Mouse (Mus musculus): ENCODE results near the gene Prrc2c. TPM values are rescaled to one million over a fixed set of nuclear protein-coding genes. Genes with fewer than 3 reads are reported as not detected.
"Not testable (repeated sequence)": the region's sequence is repeated elsewhere in the genome, so short reads cannot be mapped to it uniquely, and the experiment has no call there.

The Prrc2c gene
- polyA plus RNA-seq, 1 experiment from 2014 or later: 117 TPM

GRCm38 (mm10) chr1:162628326-162628725 lies 112.0 kb downstream of the Prrc2c start:
- not testable (repeated sequence) for H3K9me3 ChIP-seq (ENCODE audit: control insufficient read depth, low read length); H3K4me3 ChIP-seq (ENCODE audit: low read length); H3K36me3 ChIP-seq (ENCODE audit: control insufficient read depth, insufficient read depth, low read length); H3K9ac ChIP-seq (ENCODE audit: low read depth, low read length); ATAC-seq; H3K27ac ChIP-seq (ENCODE audit: low read depth, low read length); H3K4me1 ChIP-seq (ENCODE audit: control insufficient read depth, insufficient read depth, low read depth, low read length); H3K4me2 ChIP-seq (ENCODE audit: low read length); H3K27me3 ChIP-seq (replicated peaks; ENCODE audit: control insufficient read depth, insufficient read depth, low read length)
- 96% methylated on average over 15 of the region's 15 CpGs for WGBS

GRCm38 (mm10) chr1:162627821-162628220 lies 112.5 kb downstream of the Prrc2c start:
- H3K9me3 ChIP-seq (ENCODE audit: control insufficient read depth, low read length); H3K4me3 ChIP-seq (ENCODE audit: low read length); H3K9ac ChIP-seq (ENCODE audit: low read depth, low read length); H3K4me1 ChIP-seq (ENCODE audit: control insufficient read depth, insufficient read depth, low read depth, low read length); H3K4me2 ChIP-seq (ENCODE audit: low read length); H3K36me3 ChIP-seq (ENCODE audit: control insufficient read depth, insufficient read depth, low read length); H3K27ac ChIP-seq (ENCODE audit: low read depth, low read length); ATAC-seq; H3K27me3 ChIP-seq (replicated peaks; ENCODE audit: control insufficient read depth, insufficient read depth, low read length): not testable (repeated sequence)
- 69% methylated on average over 4 of the region's 4 CpGs for WGBS

GRCm38 (mm10) chr1:162625229-162625628 lies 115.1 kb downstream of the Prrc2c start:
- Histone ChIP-seq H3K4me2 (ENCODE audit: low read length) (no peak overlapping the region), H3K4me1 (ENCODE audit: control insufficient read depth, insufficient read depth, low read depth, low read length) (peaks cover 7% of the 10 kb centered on the region), H3K27me3 (replicated peaks; ENCODE audit: control insufficient read depth, insufficient read depth, low read length) (no peaks in the 10 kb centered on the region), H3K9ac (ENCODE audit: low read depth, low read length) (no peak overlapping the region), H3K36me3 (ENCODE audit: control insufficient read depth, insufficient read depth, low read length) (no peaks in the 10 kb centered on the region), H3K27ac (ENCODE audit: low read depth, low read length) (no peak overlapping the region), H3K4me3 (ENCODE audit: low read length) (no peak overlapping the region), H3K9me3 (ENCODE audit: control insufficient read depth, low read length) (no peaks in the 10 kb centered on the region)
- ATAC-seq: peak; percentile 22; the same call in 1 of the 2 replicates
- 35% methylated on average over 7 of the region's 7 CpGs for WGBS

- Histone ChIP-seq H3K36me3 (ENCODE audit: control insufficient read depth, insufficient read depth, low read length) (no peaks in the 10 kb centered on the region), H3K4me2 (ENCODE audit: low read length) (no peak overlapping the region), H3K9me3 (ENCODE audit: control insufficient read depth, low read length) (no peaks in the 10 kb centered on the region), H3K9ac (ENCODE audit: low read depth, low read length) (no peak overlapping the region), H3K4me1 (ENCODE audit: control insufficient read depth, insufficient read depth, low read depth, low read length) (peaks cover 7% of the 10 kb centered on the region), H3K27me3 (replicated peaks; ENCODE audit: control insufficient read depth, insufficient read depth, low read length) (no peaks in the 10 kb centered on the region), H3K27ac (ENCODE audit: low read depth, low read length) (no peak overlapping the region), H3K4me3 (ENCODE audit: low read length) (no peak overlapping the region)
- 40% methylated on average over 4 of the region's 4 CpGs for WGBS
- ATAC-seq: peak; percentile 29; the same call in 1 of the 2 replicates
Measured at GRCm38 (mm10) chr1:162623895-162624294, 116.5 kb downstream of the Prrc2c start.

Small RNAs within 50 kb of the gene (microRNA-seq; reads per million reads assigned to microRNA genes)
- gene Gm27616: not detected

Other genes starting within 250 kb of the Prrc2c start
- gene Mettl13, start 192.0 kb downstream of the Prrc2c start, polyA plus RNA-seq (2015; fragmentation: Nextera tagmentation; extraction: Ambion mirVana): 15.7 and 17.5 TPM in 2 replicates
- 79.8 and 90.4 TPM in 2 replicates for gene Vamp4, start 170.0 kb downstream of the Prrc2c start, polyA plus RNA-seq (2015; fragmentation: Nextera tagmentation; extraction: Ambion mirVana)
- gene Myoc, start 101.4 kb downstream of the Prrc2c start, polyA plus RNA-seq (2015; fragmentation: Nextera tagmentation; extraction: Ambion mirVana): 0.10 and 0.12 TPM in 2 replicates
- gene Myocos, start 82.3 kb downstream of the Prrc2c start, polyA plus RNA-seq (2015; fragmentation: Nextera tagmentation; extraction: Ambion mirVana): not detected in 2 replicates
- 0.54 and 0.78 TPM in 2 replicates for gene Fmo4, start 73.4 kb upstream of the Prrc2c start, polyA plus RNA-seq (2015; fragmentation: Nextera tagmentation; extraction: Ambion mirVana)
- gene Fmo1, start 126.1 kb upstream of the Prrc2c start, polyA plus RNA-seq (2015; fragmentation: Nextera tagmentation; extraction: Ambion mirVana): 39.6 and 42.2 TPM in 2 replicates
- 0.09 and 0.29 TPM in 2 replicates for gene Fmo2, start 158.2 kb upstream of the Prrc2c start, polyA plus RNA-seq (2015; fragmentation: Nextera tagmentation; extraction: Ambion mirVana)
- 0.07 TPM in 1 of 2 replicates, not detected in the other for gene Fmo6, start 197.0 kb upstream of the Prrc2c start, polyA plus RNA-seq (2015; fragmentation: Nextera tagmentation; extraction: Ambion mirVana)
- not detected in 2 replicates for gene Fmo3, start 244.0 kb upstream of the Prrc2c start, polyA plus RNA-seq (2015; fragmentation: Nextera tagmentation; extraction: Ambion mirVana)